Mouse (Mus musculus): ENCODE measurements around the gene Rpl3. TPM values are rescaled to one million over a fixed set of nuclear protein-coding genes. Genes with fewer than 3 reads are reported as not detected.

Gene Rpl3
- polyA plus RNA-seq, 2 experiments: 1,384 to 1,569 TPM

DNA sequence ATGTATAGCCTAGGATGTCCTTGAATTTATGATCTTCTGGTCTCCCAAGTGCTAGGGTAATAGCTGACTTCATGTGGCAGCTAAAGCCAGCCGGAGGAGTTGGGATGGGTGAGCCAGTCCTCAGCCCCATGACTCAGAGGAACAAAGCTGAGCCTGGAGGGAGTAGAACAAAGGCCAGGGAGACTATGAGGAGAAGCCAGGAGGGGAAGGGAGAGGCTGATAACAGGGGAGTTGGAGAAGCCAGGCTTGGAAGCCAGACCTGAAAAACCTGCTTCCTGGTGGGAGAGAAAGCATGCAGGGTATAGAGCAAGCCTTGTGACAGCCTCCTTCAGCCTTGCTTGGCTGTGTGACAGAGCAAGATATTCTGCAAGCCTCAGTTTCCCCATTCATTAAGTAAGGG is 3.9 kb upstream of the Rpl3 start:
- H3K9me3 ChIP-seq (ENCODE audit: control insufficient read depth, low read length): no peaks in the 10 kb centered on the region
- ATAC-seq (ENCODE audit: low FRiP score, low read depth) (no peak), DNase-seq (ENCODE audit: low spot score) (no peak)
- TF ChIP-seq POLR2A (IDR thresholded peaks at IDR 0.05; ENCODE audit: borderline replicate concordance, extremely low read depth, insufficient read depth, insufficient read length): no peak
- H3K4me1 ChIP-seq (ENCODE audit: control insufficient read depth, insufficient read depth, low read length): peaks cover 11% of the 10 kb centered on the region
- H3K27me3 ChIP-seq (ENCODE audit: control insufficient read depth, insufficient read depth, low read length): peaks cover 28% of the 10 kb centered on the region
- H3K36me3 ChIP-seq (ENCODE audit: control insufficient read depth, insufficient read depth, low read length): no peaks in the 10 kb centered on the region
- H3K4me2 ChIP-seq (replicated peaks; ENCODE audit: low read depth, low read length, severe bottlenecking): no peak overlapping the region
- no peak overlapping the region for H3K27ac ChIP-seq (replicated peaks; ENCODE audit: low read depth, low read length)
- no peak overlapping the region for H3K9ac ChIP-seq (ENCODE audit: low read depth, low read length, severe bottlenecking)
- H3K4me3 ChIP-seq (replicated peaks; ENCODE audit: low read length): no peak overlapping the region
- WGBS: 86% methylated on average over 1 of the region's 1 CpGs

DNA sequence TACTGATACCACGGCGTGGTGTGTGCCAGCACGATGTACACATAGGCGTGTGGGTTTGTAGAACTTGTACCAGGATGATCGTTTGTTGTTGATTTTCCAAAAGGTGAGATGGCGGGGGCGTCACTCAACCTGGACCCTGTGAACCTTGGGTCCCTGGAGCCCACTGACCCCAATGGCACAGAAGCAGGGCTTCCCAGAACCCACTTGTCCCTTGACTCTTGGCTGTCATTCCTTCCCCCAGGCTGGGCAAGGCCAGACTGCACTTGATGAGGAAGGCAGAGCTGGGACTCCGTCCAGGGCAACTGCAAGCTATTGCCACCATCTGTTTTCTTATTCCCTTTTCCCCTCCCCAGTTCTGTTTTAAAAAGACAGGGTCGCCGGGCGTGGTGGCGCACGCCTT is 2.5 kb upstream of the Rpl3 start:
- Histone ChIP-seq H3K4me3 (replicated peaks; ENCODE audit: low read length) (no peak overlapping the region), H3K9ac (ENCODE audit: low read depth, low read length, severe bottlenecking) (no peak overlapping the region), H3K9me3 (ENCODE audit: control insufficient read depth, low read length) (no peaks in the 10 kb centered on the region), H3K27me3 (ENCODE audit: control insufficient read depth, insufficient read depth, low read length) (peaks cover 28% of the 10 kb centered on the region), H3K4me1 (ENCODE audit: control insufficient read depth, insufficient read depth, low read length) (peaks cover 12% of the 10 kb centered on the region), H3K27ac (replicated peaks; ENCODE audit: low read depth, low read length) (no peak overlapping the region), H3K4me2 (replicated peaks; ENCODE audit: low read depth, low read length, severe bottlenecking) (no peak overlapping the region), H3K36me3 (ENCODE audit: control insufficient read depth, insufficient read depth, low read length) (no peaks in the 10 kb centered on the region)
- no peak for ATAC-seq (ENCODE audit: low FRiP score, low read depth)
- DNase-seq (ENCODE audit: low spot score): no peak
- no peak for TF ChIP-seq POLR2A (IDR thresholded peaks at IDR 0.05; ENCODE audit: borderline replicate concordance, extremely low read depth, insufficient read depth, insufficient read length)
- 85% methylated on average over 13 of the region's 13 CpGs for WGBS

DNA sequence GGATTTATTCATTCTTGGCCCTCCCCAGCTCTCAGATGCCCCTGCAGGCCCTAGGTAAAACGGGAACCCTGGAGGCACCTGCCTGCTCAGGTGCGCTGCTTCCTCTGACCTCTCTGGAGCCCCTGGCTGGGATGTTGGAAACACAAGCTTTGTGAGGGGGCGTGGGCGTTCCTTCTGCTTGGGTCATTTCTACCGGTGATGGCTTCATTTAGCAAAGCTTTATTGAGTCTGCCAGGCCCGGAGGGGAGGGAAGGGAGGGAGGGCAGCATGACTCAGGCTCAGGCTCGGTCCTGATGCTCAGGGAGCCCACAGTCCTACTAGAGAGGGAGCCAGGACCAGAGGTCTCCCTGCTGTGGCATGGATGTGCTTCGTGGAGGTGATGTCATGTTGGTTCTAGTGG is 931 bp upstream of the Rpl3 start:
- DNase-seq (ENCODE audit: low spot score) (no peak), ATAC-seq (ENCODE audit: low FRiP score, low read depth) (no peak)
- H3K9ac ChIP-seq (ENCODE audit: low read depth, low read length, severe bottlenecking): no peak overlapping the region
- no peak overlapping the region for H3K4me3 ChIP-seq (replicated peaks; ENCODE audit: low read length)
- no peaks in the 10 kb centered on the region for H3K9me3 ChIP-seq (ENCODE audit: control insufficient read depth, low read length)
- H3K4me2 ChIP-seq (replicated peaks; ENCODE audit: low read depth, low read length, severe bottlenecking): no peak overlapping the region
- peaks cover 28% of the 10 kb centered on the region for H3K27me3 ChIP-seq (ENCODE audit: control insufficient read depth, insufficient read depth, low read length)
- H3K27ac ChIP-seq (replicated peaks; ENCODE audit: low read depth, low read length): no peak overlapping the region
- WGBS: 13% methylated on average over 8 of the region's 8 CpGs
- no peak for TF ChIP-seq POLR2A (IDR thresholded peaks at IDR 0.05; ENCODE audit: borderline replicate concordance, extremely low read depth, insufficient read depth, insufficient read length)
- H3K36me3 ChIP-seq (ENCODE audit: control insufficient read depth, insufficient read depth, low read length): no peaks in the 10 kb centered on the region
- peaks cover 12% of the 10 kb centered on the region for H3K4me1 ChIP-seq (ENCODE audit: control insufficient read depth, insufficient read depth, low read length)

DNA sequence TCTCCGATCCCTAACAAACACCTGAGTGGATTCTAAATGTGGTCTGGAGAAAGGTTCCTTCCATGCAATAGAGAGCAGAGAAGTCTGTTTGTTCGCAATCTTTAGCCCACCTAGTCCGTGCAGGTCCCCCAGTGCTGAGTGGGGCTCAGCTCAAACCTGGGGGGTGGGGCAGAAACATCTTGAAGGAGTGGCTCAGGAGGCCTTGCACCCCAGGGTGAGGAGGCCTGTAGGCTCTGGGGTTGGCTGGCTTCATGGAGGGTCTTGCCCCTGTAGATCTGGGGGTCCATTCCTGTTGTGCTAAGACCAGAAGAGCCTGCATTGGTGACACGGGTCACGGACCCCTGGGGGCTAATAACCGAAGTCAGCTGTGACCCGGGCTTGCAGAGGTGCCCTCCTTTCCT is 373 bp upstream of the Rpl3 start:
- H3K4me1 ChIP-seq (ENCODE audit: control insufficient read depth, insufficient read depth, low read length): peaks cover 7% of the 10 kb centered on the region
- no peak overlapping the region for H3K9ac ChIP-seq (ENCODE audit: low read depth, low read length, severe bottlenecking)
- H3K27ac ChIP-seq (replicated peaks; ENCODE audit: low read depth, low read length): no peak overlapping the region
- no peaks in the 10 kb centered on the region for H3K9me3 ChIP-seq (ENCODE audit: control insufficient read depth, low read length)
- H3K27me3 ChIP-seq (ENCODE audit: control insufficient read depth, insufficient read depth, low read length): peaks cover 28% of the 10 kb centered on the region
- 9% methylated on average over 7 of the region's 7 CpGs for WGBS
- peak overlapping the region; percentile 97 for H3K4me2 ChIP-seq (replicated peaks; ENCODE audit: low read depth, low read length, severe bottlenecking)
- no peaks in the 10 kb centered on the region for H3K36me3 ChIP-seq (ENCODE audit: control insufficient read depth, insufficient read depth, low read length)
- TF ChIP-seq POLR2A (IDR thresholded peaks at IDR 0.05; ENCODE audit: borderline replicate concordance, extremely low read depth, insufficient read depth, insufficient read length): no peak
- peak overlapping the region; percentile 63 for H3K4me3 ChIP-seq (replicated peaks; ENCODE audit: low read length)
- ATAC-seq (ENCODE audit: low FRiP score, low read depth) (no peak), DNase-seq (ENCODE audit: low spot score) (no peak)

DNA sequence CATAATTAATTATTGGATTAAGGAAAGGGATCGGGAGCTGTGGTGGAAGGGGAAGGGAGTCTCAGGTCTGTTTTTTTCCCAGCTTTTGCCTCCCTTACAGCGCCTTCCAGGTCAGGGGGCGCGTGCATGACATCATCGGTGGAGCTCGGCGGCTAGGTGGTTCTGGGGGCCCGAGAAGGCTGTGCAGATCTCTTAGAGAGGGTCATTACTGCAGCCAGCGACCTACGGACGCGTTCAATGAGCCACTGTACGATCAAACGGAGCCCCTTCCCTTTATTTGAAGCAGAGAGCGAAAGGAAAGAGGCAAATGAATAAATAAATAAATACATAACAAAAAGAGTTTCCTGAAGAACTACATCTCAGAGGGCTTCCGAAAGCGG is 937 bp downstream of the Rpl3 start:
- Histone ChIP-seq H3K9me3 (ENCODE audit: control insufficient read depth, low read length) (no peaks in the 10 kb centered on the region), H3K27ac (replicated peaks; ENCODE audit: low read depth, low read length) (no peak overlapping the region), H3K36me3 (ENCODE audit: control insufficient read depth, insufficient read depth, low read length) (no peaks in the 10 kb centered on the region), H3K4me2 (replicated peaks; ENCODE audit: low read depth, low read length, severe bottlenecking) (peak overlapping the region; percentile 97), H3K27me3 (ENCODE audit: control insufficient read depth, insufficient read depth, low read length) (peaks cover 28% of the 10 kb centered on the region), H3K4me1 (ENCODE audit: control insufficient read depth, insufficient read depth, low read length) (peaks cover 6% of the 10 kb centered on the region), H3K9ac (ENCODE audit: low read depth, low read length, severe bottlenecking) (peak overlapping the region; percentile 56), H3K4me3 (replicated peaks; ENCODE audit: low read length) (peak overlapping the region; percentile 63)
- WGBS: 1% methylated on average over 17 of the region's 17 CpGs
- no peak for TF ChIP-seq POLR2A (IDR thresholded peaks at IDR 0.05; ENCODE audit: borderline replicate concordance, extremely low read depth, insufficient read depth, insufficient read length)
- DNase-seq (ENCODE audit: low spot score) (no peak), ATAC-seq (ENCODE audit: low FRiP score, low read depth) (no peak)

DNA sequence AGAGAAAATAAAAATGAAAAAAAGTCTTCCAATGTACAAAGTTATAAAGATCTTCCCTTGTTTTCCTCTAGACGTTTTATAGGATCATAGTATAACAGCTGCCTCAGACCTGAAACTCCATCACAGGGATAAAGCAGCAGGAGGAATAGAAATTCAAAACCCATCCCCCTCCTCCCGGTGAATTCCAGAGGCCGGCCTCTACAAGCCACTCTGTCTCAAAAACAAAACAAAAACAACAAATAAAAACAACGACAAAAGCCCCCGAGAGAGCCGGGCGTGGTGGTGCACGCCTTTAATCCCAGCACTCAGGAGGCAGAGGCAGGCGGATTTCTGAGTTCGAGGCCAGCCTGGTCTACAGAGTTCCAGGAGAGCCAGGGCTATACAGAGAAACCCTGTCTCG is 1.5 kb downstream of the Rpl3 start:
- Histone ChIP-seq H3K4me1 (ENCODE audit: control insufficient read depth, insufficient read depth, low read length) (peaks cover 6% of the 10 kb centered on the region), H3K4me3 (replicated peaks; ENCODE audit: low read length) (no peak overlapping the region), H3K27ac (replicated peaks; ENCODE audit: low read depth, low read length) (no peak overlapping the region), H3K36me3 (ENCODE audit: control insufficient read depth, insufficient read depth, low read length) (no peaks in the 10 kb centered on the region), H3K27me3 (ENCODE audit: control insufficient read depth, insufficient read depth, low read length) (peaks cover 28% of the 10 kb centered on the region), H3K9ac (ENCODE audit: low read depth, low read length, severe bottlenecking) (no peak overlapping the region), H3K4me2 (replicated peaks; ENCODE audit: low read depth, low read length, severe bottlenecking) (peak overlapping the region; percentile 97; the same call in 1 of the 2 replicates), H3K9me3 (ENCODE audit: control insufficient read depth, low read length) (no peaks in the 10 kb centered on the region)
- no peak for ATAC-seq (ENCODE audit: low FRiP score, low read depth)
- no peak for DNase-seq (ENCODE audit: low spot score)
- 67% methylated on average over 11 of the region's 11 CpGs for WGBS
- TF ChIP-seq POLR2A (IDR thresholded peaks at IDR 0.05; ENCODE audit: borderline replicate concordance, extremely low read depth, insufficient read depth, insufficient read length): no peak
